Mouse (Mus musculus) intestine, postnatal 0 days (tissue): ENCODE results near the gene Sh3gl2. TPM values are rescaled to one million over a fixed set of nuclear protein-coding genes. Genes with fewer than 3 reads are reported as not detected.
A peak's percentile ranks its signal among the peaks of the same experiment; 100 is the strongest.

Experiments
- ATAC-seq: fragments of 200-750 bp; cut with Nextera tagmentation; 2 replicates; pipeline ENCODE4 v1.8.0; 2017; ENCODE audit warnings: mild to moderate bottlenecking, moderate TSS enrichment, moderate library complexity
- H3K27ac ChIP-seq: fragments of 300-500 bp; sonication (generic); 2 replicates; pipeline ENCODE4 v1.5.1; 2014; ENCODE audit warnings: mild to moderate bottlenecking, low read depth, low read length, moderate library complexity
- H3K27me3 ChIP-seq: fragments of 300-500 bp; sonication (generic); replicated peaks from 2 replicates; pipeline ENCODE4 v1.6.1; 2014; ENCODE audit warnings: low read length, mixed read lengths; ENCODE audit not compliant: control insufficient read depth, insufficient read depth
- H3K36me3 ChIP-seq: fragments of 300-500 bp; sonication (generic); 2 replicates; pipeline ENCODE4 v1.6.1; 2014; ENCODE audit warnings: mild to moderate bottlenecking, moderate library complexity; ENCODE audit not compliant: control insufficient read depth, insufficient read depth
- H3K4me1 ChIP-seq: fragments of 300-500 bp; sonication (generic); replicated peaks from 2 replicates; pipeline ENCODE4 v1.6.1; 2014; ENCODE audit warnings: antibody characterized with exemption, low read length, mixed read lengths; ENCODE audit not compliant: control insufficient read depth, insufficient read depth
- H3K4me2 ChIP-seq: fragments of 300-500 bp; sonication (generic); replicated peaks from 2 replicates; pipeline ENCODE4 v1.6.1; 2014; ENCODE audit warnings: low read depth, mild to moderate bottlenecking, moderate library complexity
- H3K4me3 ChIP-seq: fragments of 300-500 bp; sonication (generic); 2 replicates; pipeline ENCODE4 v1.5.1; 2014; ENCODE audit warnings: low read depth, low read length
- H3K9ac ChIP-seq: fragments of 300-500 bp; sonication (generic); 2 replicates; pipeline ENCODE4 v1.6.1; 2014; ENCODE audit warnings: mild to moderate bottlenecking, low read depth, low read length
- H3K9me3 ChIP-seq: fragments of 300-500 bp; sonication (generic); 2 replicates; pipeline ENCODE4 v1.6.1; 2016; ENCODE audit warnings: mixed run types; ENCODE audit not compliant: control insufficient read depth
- CTCF ChIP-seq: sonication (generic); IDR thresholded peaks from 2 replicates; pipeline ENCODE4 v1.5.1; 2016; ENCODE audit warnings: low read depth, mild to moderate bottlenecking, control low read depth, antibody characterized with exemption, moderate library complexity
- WGBS: fragments of 180-500 bp; shearing (Covaris S2); extraction: QIAGEN DNeasy Blood & Tissue Kit; methylation state at CpG from one replicate; pipeline ENCODE4 v1.1.7; 2014; 5-methylcytosine and 5-hydroxymethylcytosine counted together
- polyA plus RNA-seq: library from polyadenylated mRNA; unstranded; fragments of >200 nt; fragmentation: Nextera tagmentation; extraction: Ambion mirVana; gene quantifications from 2 replicates; pipeline ENCODE4 v1.2.1, GENCODE M21; 2015

The Sh3gl2 gene
- polyA plus RNA-seq, 1 experiment from 2014 or later: 14.9 TPM

GRCm38 (mm10) chr4:85376610-85377009, 171.7 kb downstream of the Sh3gl2 start:
- H3K36me3 ChIP-seq: no peaks in the 10 kb centered on the region; the same call in 1 of the 2 replicates
- no peak for ATAC-seq
- no peak overlapping the region for H3K27ac ChIP-seq
- WGBS: 97% methylated on average over 5 of the region's 5 CpGs
- H3K4me2 ChIP-seq: no peak overlapping the region
- no peak for TF ChIP-seq CTCF
- no peak overlapping the region for H3K4me3 ChIP-seq
- H3K4me1 ChIP-seq: no peaks in the 10 kb centered on the region
- no peaks in the 10 kb centered on the region for H3K27me3 ChIP-seq
- H3K9me3 ChIP-seq: no peaks in the 10 kb centered on the region
- H3K9ac ChIP-seq: no peak overlapping the region

- TF ChIP-seq CTCF: no peak
- Histone ChIP-seq H3K27ac (peak overlapping the region; percentile 28; the same call in 1 of the 2 replicates), H3K9me3 (no peaks in the 10 kb centered on the region), H3K27me3 (no peaks in the 10 kb centered on the region), H3K4me1 (no peaks in the 10 kb centered on the region), H3K9ac (no peak overlapping the region), H3K4me2 (no peak overlapping the region), H3K4me3 (no peak overlapping the region), H3K36me3 (no peaks in the 10 kb centered on the region; the same call in 1 of the 2 replicates)
- ATAC-seq: peak; percentile 95
- WGBS: 45% methylated on average over 5 of the region's 5 CpGs
Observed at GRCm38 (mm10) chr4:85385241-85385640, 180.3 kb downstream of the Sh3gl2 start.

- 93% methylated on average over 6 of the region's 6 CpGs for WGBS
- no peak for TF ChIP-seq CTCF
- Histone ChIP-seq H3K27ac (no peak overlapping the region), H3K4me2 (no peak overlapping the region), H3K4me1 (no peaks in the 10 kb centered on the region), H3K27me3 (no peaks in the 10 kb centered on the region), H3K36me3 (no peaks in the 10 kb centered on the region; the same call in 1 of the 2 replicates), H3K9ac (no peak overlapping the region), H3K4me3 (no peak overlapping the region), H3K9me3 (no peaks in the 10 kb centered on the region)
- ATAC-seq: no peak
Observed at GRCm38 (mm10) chr4:85387676-85388075, 182.8 kb downstream of the Sh3gl2 start.

GRCm38 (mm10) chr4:85391795-85392194, 186.9 kb downstream of the Sh3gl2 start:
- Histone ChIP-seq H3K4me2 (no peak overlapping the region), H3K27ac (no peak overlapping the region), H3K9ac (no peak overlapping the region), H3K9me3 (no peaks in the 10 kb centered on the region), H3K36me3 (no peaks in the 10 kb centered on the region; the same call in 1 of the 2 replicates), H3K4me3 (no peak overlapping the region), H3K27me3 (no peaks in the 10 kb centered on the region), H3K4me1 (no peaks in the 10 kb centered on the region)
- ATAC-seq: no peak
- TF ChIP-seq CTCF: peak; percentile 70
- WGBS: 54% methylated on average over 1 of the region's 1 CpGs

GRCm38 (mm10) chr4:85398765-85399164, 193.8 kb downstream of the Sh3gl2 start:
- no peak for ATAC-seq
- H3K9me3 ChIP-seq: no peaks in the 10 kb centered on the region
- H3K4me1 ChIP-seq: no peaks in the 10 kb centered on the region
- H3K36me3 ChIP-seq: no peaks in the 10 kb centered on the region; the same call in 1 of the 2 replicates
- no peak for TF ChIP-seq CTCF
- H3K4me3 ChIP-seq: no peak overlapping the region
- no peaks in the 10 kb centered on the region for H3K27me3 ChIP-seq
- H3K4me2 ChIP-seq: no peak overlapping the region
- no peak overlapping the region for H3K27ac ChIP-seq
- 85% methylated on average over 8 of the region's 8 CpGs for WGBS
- no peak overlapping the region for H3K9ac ChIP-seq

- Histone ChIP-seq H3K36me3 (no peaks in the 10 kb centered on the region; the same call in 1 of the 2 replicates), H3K9ac (no peak overlapping the region), H3K4me3 (no peak overlapping the region), H3K4me1 (no peaks in the 10 kb centered on the region), H3K27me3 (no peaks in the 10 kb centered on the region), H3K27ac (no peak overlapping the region), H3K9me3 (no peaks in the 10 kb centered on the region), H3K4me2 (no peak overlapping the region)
- no peak for ATAC-seq
- 33% methylated on average over 4 of the region's 4 CpGs for WGBS
- TF ChIP-seq CTCF: peak; percentile 87
Observed at GRCm38 (mm10) chr4:85402823-85403222, 197.9 kb downstream of the Sh3gl2 start.
